Mouse (Mus musculus) bone marrow, adult 2 months (tissue): ENCODE results near the gene Pou6f1.
"Not testable (repeated sequence)": the region's sequence is repeated elsewhere in the genome, so short reads cannot be mapped to it uniquely, and the experiment has no call there.

Experiments
- CTCF ChIP-seq: fragments of 200-500 bp; IDR thresholded peaks from 2 replicates; pipeline ENCODE4 v1.5.1; 2011; ENCODE audit warnings: low read length, control low read depth; ENCODE audit not compliant: control insufficient read depth, insufficient read depth
- POLR2A ChIP-seq: fragments of 200-500 bp; IDR thresholded peaks from 2 replicates; pipeline ENCODE4 v1.6.1; 2011; ENCODE audit warnings: low read depth, mild to moderate bottlenecking, control low read depth, low read length, borderline replicate concordance; ENCODE audit not compliant: control insufficient read depth

DNA sequence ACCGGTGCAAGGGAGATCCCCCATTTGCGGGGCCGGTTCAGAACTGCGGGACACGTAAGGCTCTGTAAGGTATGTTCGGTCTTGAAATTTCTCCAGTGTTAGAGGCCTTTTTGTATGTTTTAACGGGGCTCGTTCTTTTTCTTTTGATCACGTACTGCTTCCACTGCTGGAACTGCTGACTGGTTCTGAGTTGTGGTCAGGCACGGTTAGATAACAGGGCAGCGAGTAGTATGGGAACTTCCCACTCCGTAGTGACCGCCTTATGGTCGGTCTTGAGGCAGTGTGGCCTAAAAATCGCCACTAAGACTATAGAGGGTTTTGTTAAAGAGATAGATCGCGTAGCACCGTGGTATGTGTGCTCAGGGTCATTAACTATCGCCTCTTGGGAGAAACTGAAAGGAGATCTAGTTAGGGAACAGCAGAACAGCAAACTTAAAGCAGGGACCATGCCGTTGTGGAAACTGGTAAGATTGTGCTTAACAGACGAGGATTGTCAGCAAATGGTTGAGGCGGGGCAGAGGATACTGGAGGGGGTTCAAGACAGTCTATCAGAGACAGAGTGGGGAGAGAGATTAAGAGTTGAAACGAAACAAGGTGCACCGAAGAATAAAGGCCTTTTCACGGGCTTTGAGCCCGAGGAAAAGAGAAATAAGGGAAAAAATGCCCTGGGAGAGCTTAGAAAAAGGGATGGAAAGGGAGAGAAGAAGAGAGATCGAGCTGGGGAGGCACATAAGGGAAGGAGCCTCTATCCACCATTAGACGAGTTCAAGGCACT lies 56.7 kb downstream of the Pou6f1 start:
- TF ChIP-seq CTCF, POLR2A: not testable (repeated sequence)
